Mouse (Mus musculus) limb, embryonic 10.5 days (tissue): ENCODE data around the gene Rftn1. TPM values are rescaled to one million over a fixed set of nuclear protein-coding genes. Genes with fewer than 3 reads are reported as not detected.
A peak's percentile ranks its signal among the peaks of the same experiment; 100 is the strongest.

ENCODE experiments used
- DNase-seq: peaks from one replicate; pipeline ENCODE4 v3.0.0-alpha.2; 2017; ENCODE audit warnings: low spot score
- H3K27ac ChIP-seq: fragments of 300-500 bp; sonication (generic); 2 replicates; pipeline ENCODE4 v1.5.1; 2016; ENCODE audit warnings: mild to moderate bottlenecking
- H3K27me3 ChIP-seq: fragments of 300-500 bp; sonication (generic); 2 replicates; pipeline ENCODE4 v1.6.1; 2016; ENCODE audit warnings: low read depth, mild to moderate bottlenecking; ENCODE audit not compliant: poor library complexity, severe bottlenecking
- H3K36me3 ChIP-seq: fragments of 300-500 bp; sonication (generic); 2 replicates; pipeline ENCODE4 v1.6.1; 2016; ENCODE audit warnings: mild to moderate bottlenecking, moderate library complexity
- H3K4me1 ChIP-seq: fragments of 300-500 bp; sonication (generic); 2 replicates; pipeline ENCODE4 v1.6.1; 2016
- H3K4me3 ChIP-seq: fragments of 300-500 bp; sonication (generic); 2 replicates; pipeline ENCODE4 v1.5.1; 2016; ENCODE audit warnings: mild to moderate bottlenecking, moderate library complexity
- H3K9me3 ChIP-seq: fragments of 300-500 bp; sonication (generic); replicated peaks from 2 replicates; pipeline ENCODE4 v1.6.1; 2016; ENCODE audit warnings: mild to moderate bottlenecking
- WGBS: fragments of 180-500 bp; shearing (Covaris S2); methylation state at CpG from one replicate; pipeline ENCODE4 v1.1.7; 2016; 5-methylcytosine and 5-hydroxymethylcytosine counted together
- polyA plus RNA-seq: library from polyadenylated mRNA; unstranded; fragments of >200 nt; fragmentation: Nextera tagmentation; extraction: Ambion mirVana; gene quantifications from 2 replicates; pipeline ENCODE4 v1.2.1, GENCODE M21; 2016

Gene Rftn1
- polyA plus RNA-seq, 1 experiment from 2014 or later: 7.2 TPM

GRCm38 (mm10) chr17:50195399-50195798 lies 4.9 kb upstream of the Rftn1 start:
- H3K27ac ChIP-seq: peak overlapping the region; percentile 27; the same call in 1 of the 2 replicates
- WGBS: 93% methylated on average over 7 of the region's 7 CpGs
- H3K27me3 ChIP-seq: peaks cover 31% of the 10 kb centered on the region
- H3K4me1 ChIP-seq: peaks cover 23% of the 10 kb centered on the region
- no peak for DNase-seq
- no peak overlapping the region for H3K4me3 ChIP-seq
- no peaks in the 10 kb centered on the region for H3K9me3 ChIP-seq
- H3K36me3 ChIP-seq: no peaks in the 10 kb centered on the region

- no peak for DNase-seq
- no peaks in the 10 kb centered on the region for H3K36me3 ChIP-seq
- WGBS: 86% methylated on average over 3 of the region's 3 CpGs
- peaks cover 31% of the 10 kb centered on the region for H3K4me1 ChIP-seq
- H3K9me3 ChIP-seq: no peaks in the 10 kb centered on the region
- no peak overlapping the region for H3K27ac ChIP-seq
- H3K27me3 ChIP-seq: peaks cover 39% of the 10 kb centered on the region
- H3K4me3 ChIP-seq: no peak overlapping the region
These were observed 4.1 kb upstream of the Rftn1 start for GRCm38 (mm10) chr17:50194541-50194940.

- WGBS: 65% methylated on average over 3 of the region's 3 CpGs
- Histone ChIP-seq H3K4me1 (peaks cover 37% of the 10 kb centered on the region), H3K27ac (no peak overlapping the region), H3K9me3 (no peaks in the 10 kb centered on the region), H3K4me3 (no peak overlapping the region), H3K27me3 (peaks cover 38% of the 10 kb centered on the region), H3K36me3 (no peaks in the 10 kb centered on the region)
- DNase-seq: no peak
These were observed 3.2 kb upstream of the Rftn1 start for GRCm38 (mm10) chr17:50193653-50194052.

GRCm38 (mm10) chr17:50192376-50192940 lies 2.0 kb upstream of the Rftn1 start:
- Histone ChIP-seq H3K27me3 (peaks cover 38% of the 10 kb centered on the region), H3K4me1 (peaks cover 37% of the 10 kb centered on the region), H3K9me3 (no peaks in the 10 kb centered on the region), H3K27ac (no peak overlapping the region), H3K36me3 (no peaks in the 10 kb centered on the region), H3K4me3 (no peak overlapping the region)
- DNase-seq: no peak
- WGBS: 54% methylated on average over 10 of the region's 10 CpGs

- no peaks in the 10 kb centered on the region for H3K36me3 ChIP-seq
- peaks cover 38% of the 10 kb centered on the region for H3K27me3 ChIP-seq
- no peak for DNase-seq
- H3K4me3 ChIP-seq: no peak overlapping the region
- 32% methylated on average over 9 of the region's 9 CpGs for WGBS
- no peaks in the 10 kb centered on the region for H3K9me3 ChIP-seq
- no peak overlapping the region for H3K27ac ChIP-seq
- peaks cover 37% of the 10 kb centered on the region for H3K4me1 ChIP-seq
These were observed 964 bp upstream of the Rftn1 start for GRCm38 (mm10) chr17:50191318-50191957.

GRCm38 (mm10) chr17:50189381-50190012 lies 977 bp downstream of the Rftn1 start:
- Histone ChIP-seq H3K36me3 (no peaks in the 10 kb centered on the region), H3K4me1 (peaks cover 33% of the 10 kb centered on the region), H3K9me3 (no peaks in the 10 kb centered on the region), H3K27me3 (peaks cover 38% of the 10 kb centered on the region), H3K4me3 (peak overlapping the region; percentile 81), H3K27ac (peak overlapping the region; percentile 83)
- peak; percentile 81 for DNase-seq
- under 1% methylated on average over 24 of the region's 24 CpGs for WGBS

GRCm38 (mm10) chr17:50188662-50189345 lies 1.7 kb downstream of the Rftn1 start:
- Histone ChIP-seq H3K9me3 (no peaks in the 10 kb centered on the region), H3K27ac (no peak overlapping the region), H3K4me1 (peaks cover 33% of the 10 kb centered on the region), H3K4me3 (peak overlapping the region; percentile 81; the same call in 1 of the 2 replicates), H3K36me3 (no peaks in the 10 kb centered on the region), H3K27me3 (peaks cover 38% of the 10 kb centered on the region)
- DNase-seq: no peak
- 71% methylated on average over 12 of the region's 12 CpGs for WGBS

- Histone ChIP-seq H3K4me3 (no peak overlapping the region), H3K27me3 (peaks cover 12% of the 10 kb centered on the region), H3K9me3 (no peaks in the 10 kb centered on the region), H3K4me1 (peaks cover 17% of the 10 kb centered on the region), H3K36me3 (no peaks in the 10 kb centered on the region), H3K27ac (no peak overlapping the region)
- WGBS: 85% methylated on average over 5 of the region's 5 CpGs
- DNase-seq: no peak
These were observed 4.9 kb downstream of the Rftn1 start for GRCm38 (mm10) chr17:50185616-50186015.

- Histone ChIP-seq H3K4me1 (peaks cover 12% of the 10 kb centered on the region), H3K9me3 (no peaks in the 10 kb centered on the region), H3K27me3 (peaks cover 7% of the 10 kb centered on the region; the same call in 1 of the 2 replicates), H3K4me3 (no peak overlapping the region), H3K27ac (no peak overlapping the region), H3K36me3 (no peaks in the 10 kb centered on the region)
- WGBS: 79% methylated on average over 4 of the region's 4 CpGs
- no peak for DNase-seq
These were observed 5.4 kb downstream of the Rftn1 start for GRCm38 (mm10) chr17:50185083-50185482.

GRCm38 (mm10) chr17:50184217-50185038 lies 6.0 kb downstream of the Rftn1 start:
- H3K4me3 ChIP-seq: no peak overlapping the region
- H3K36me3 ChIP-seq: no peaks in the 10 kb centered on the region
- DNase-seq: no peak
- 0 out of 2 replicates have a peak, but pooled peaks cover under 1% of the 10 kb centered on the region for H3K27me3 ChIP-seq
- no peaks in the 10 kb centered on the region for H3K9me3 ChIP-seq
- H3K4me1 ChIP-seq: peaks cover 5% of the 10 kb centered on the region
- WGBS: 88% methylated on average over 12 of the region's 12 CpGs
- H3K27ac ChIP-seq: no peak overlapping the region

- 86% methylated on average over 4 of the region's 4 CpGs for WGBS
- H3K9me3 ChIP-seq: no peaks in the 10 kb centered on the region
These were observed 7.2 kb downstream of the Rftn1 start for GRCm38 (mm10) chr17:50183300-50183699.

GRCm38 (mm10) chr17:50182542-50182951 lies 7.9 kb downstream of the Rftn1 start:
- H3K27ac ChIP-seq: no peak overlapping the region
- no peak overlapping the region for H3K4me3 ChIP-seq
- 83% methylated on average over 3 of the region's 3 CpGs for WGBS
- H3K9me3 ChIP-seq: no peaks in the 10 kb centered on the region
- DNase-seq: no peak
- no peaks in the 10 kb centered on the region for H3K36me3 ChIP-seq
- H3K4me1 ChIP-seq: no peaks in the 10 kb centered on the region
- H3K27me3 ChIP-seq: no peaks in the 10 kb centered on the region

More at GRCm38 (mm10) chr17:50183300-50183699, 7.2 kb downstream of the Rftn1 start:
- H3K4me3 ChIP-seq: no peak overlapping the region
- DNase-seq: no peak
- H3K36me3 ChIP-seq: no peaks in the 10 kb centered on the region
- H3K4me1 ChIP-seq: no peaks in the 10 kb centered on the region
- no peak overlapping the region for H3K27ac ChIP-seq
- H3K27me3 ChIP-seq: no peaks in the 10 kb centered on the region
